Mouse (Mus musculus): Measurements from ENCODE around the gene Flnb. TPM values are rescaled to one million over a fixed set of nuclear protein-coding genes. Genes with fewer than 3 reads are reported as not detected.

The Flnb gene
- polyA plus RNA-seq, 1 experiment, result 6.5 TPM

DNA sequence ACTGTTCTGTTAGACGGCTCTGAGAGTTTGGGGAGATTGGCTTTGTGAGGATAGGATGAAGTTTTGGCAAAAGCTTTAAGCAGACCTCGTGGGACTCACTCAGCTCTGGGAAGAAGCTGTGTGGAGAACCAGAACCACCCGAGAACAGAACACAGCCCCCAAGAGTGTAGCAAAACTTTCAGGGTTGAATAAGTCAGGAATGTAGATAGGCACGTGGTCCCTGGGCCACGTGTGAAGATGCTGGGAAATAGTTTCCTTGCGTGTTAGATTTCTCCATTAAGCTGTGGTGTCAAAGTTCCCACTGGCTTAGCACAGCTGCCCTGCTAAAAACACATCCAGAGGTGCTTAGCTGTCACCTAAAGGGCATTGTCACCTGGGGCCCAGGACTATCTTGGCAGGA, 174.4 kb downstream of the Flnb start:
- TF ChIP-seq CTCF (IDR thresholded peaks at IDR 0.05; ENCODE audit: low read depth, low read length), result no peak
- TF ChIP-seq POLR2A (IDR thresholded peaks at IDR 0.05; ENCODE audit: borderline replicate concordance, low read depth, low read length), result no peak
- peaks cover 17% of the 10 kb centered on the region for H3K4me1 ChIP-seq (ENCODE audit: control insufficient read depth, insufficient read depth, low read length)
- no peak overlapping the region for H3K27ac ChIP-seq (ENCODE audit: insufficient read depth, low read depth, low read length)
- no peak overlapping the region for H3K4me3 ChIP-seq (ENCODE audit: insufficient read depth, low read length)

DNA sequence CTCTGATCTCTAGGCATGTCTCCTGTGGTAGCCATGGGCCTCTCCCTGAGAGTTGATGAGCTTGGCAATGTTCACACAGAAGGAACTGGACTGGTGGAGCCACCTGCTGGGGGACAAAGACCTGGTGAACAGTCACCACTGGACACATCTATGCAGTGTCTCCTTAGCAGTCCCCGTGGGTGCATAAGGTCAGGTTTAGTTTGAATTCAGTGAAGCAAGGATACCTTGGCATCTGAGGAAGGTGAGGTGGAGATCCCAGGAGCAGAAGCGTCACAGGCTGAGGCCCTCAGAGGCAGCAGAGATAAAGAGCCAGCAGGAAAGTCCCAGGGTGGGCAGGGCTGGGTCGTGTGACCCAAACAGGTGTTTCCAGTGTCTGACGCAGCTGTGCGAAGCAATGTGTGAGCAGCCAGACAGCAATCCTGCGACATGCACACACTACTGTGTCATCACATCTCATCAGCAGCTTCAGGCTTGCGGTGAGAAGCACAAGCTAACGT, 176.6 kb downstream of the Flnb start, which contains the start of gene Dnase1l3:
Gene Dnase1l3 (minus strand): TSS at position 303 of the 497 bp plus-strand sequence.
- TF ChIP-seq POLR2A (IDR thresholded peaks at IDR 0.05; ENCODE audit: borderline replicate concordance, low read depth, low read length) (no peak), CTCF (IDR thresholded peaks at IDR 0.05; ENCODE audit: low read depth, low read length) (no peak)
- H3K4me3 ChIP-seq (ENCODE audit: insufficient read depth, low read length), result no peak within 1 kb of the TSS
- no peak within 1 kb of the TSS for H3K27ac ChIP-seq (ENCODE audit: insufficient read depth, low read depth, low read length)
- peaks cover 17% of the 10 kb centered on the region for H3K4me1 ChIP-seq (ENCODE audit: control insufficient read depth, insufficient read depth, low read length)

DNA sequence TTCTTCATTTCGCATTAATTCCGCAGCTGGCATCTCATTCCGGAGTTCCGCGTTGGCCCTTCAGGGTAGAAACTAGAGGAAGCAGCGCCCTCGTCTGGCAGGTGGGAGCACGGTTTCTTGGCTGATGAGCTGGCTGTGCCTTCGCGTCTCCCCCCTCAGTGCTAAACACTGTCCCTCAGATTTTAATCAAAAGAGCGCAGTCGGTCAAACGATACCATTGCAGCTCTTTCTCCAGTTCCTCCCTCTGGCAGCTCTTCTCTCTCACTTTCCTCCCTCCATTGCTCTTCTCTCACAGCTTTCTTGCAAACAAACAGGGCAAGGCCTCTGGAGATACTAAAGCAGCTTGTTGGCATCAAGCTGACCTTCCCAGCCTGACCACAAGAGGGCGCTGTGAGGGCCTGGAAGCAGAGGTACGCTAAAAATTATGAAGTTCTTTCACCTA, 179.5 kb downstream of the Flnb start:
- Histone ChIP-seq H3K4me3 (ENCODE audit: insufficient read depth, low read length) (peak overlapping the region; percentile 37; the same call in 1 of the 2 replicates), H3K27ac (ENCODE audit: insufficient read depth, low read depth, low read length) (no peak overlapping the region), H3K4me1 (ENCODE audit: control insufficient read depth, insufficient read depth, low read length) (peaks cover 5% of the 10 kb centered on the region; the same call in 1 of the 2 replicates)
- TF ChIP-seq POLR2A (IDR thresholded peaks at IDR 0.05; ENCODE audit: borderline replicate concordance, low read depth, low read length) (no peak), CTCF (IDR thresholded peaks at IDR 0.05; ENCODE audit: low read depth, low read length) (peak; percentile 95)

DNA sequence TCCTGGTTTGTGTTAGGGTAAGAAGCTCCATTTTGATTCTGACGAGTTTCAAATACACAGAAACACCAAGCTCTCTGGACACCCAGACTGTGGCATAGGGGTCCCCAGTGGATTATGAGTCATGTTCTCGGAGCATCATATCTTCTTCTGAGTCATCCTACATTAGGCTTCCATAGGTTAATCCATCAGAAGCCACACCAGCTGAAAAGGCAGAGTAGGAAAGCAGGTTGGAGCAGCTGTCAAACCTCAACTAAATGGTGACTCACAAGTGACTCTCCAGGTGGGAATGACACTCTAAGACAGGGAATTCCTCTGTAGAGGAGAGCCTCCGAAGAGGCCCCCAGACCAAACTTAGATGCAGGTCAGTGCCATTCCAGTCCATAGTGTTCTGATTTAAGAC, 181.3 kb downstream of the Flnb start:
- Histone ChIP-seq H3K27ac (ENCODE audit: insufficient read depth, low read depth, low read length) (no peak overlapping the region), H3K4me1 (ENCODE audit: control insufficient read depth, insufficient read depth, low read length) (peaks cover 15% of the 10 kb centered on the region), H3K4me3 (ENCODE audit: insufficient read depth, low read length) (no peak overlapping the region)
- no peak for TF ChIP-seq POLR2A (IDR thresholded peaks at IDR 0.05; ENCODE audit: borderline replicate concordance, low read depth, low read length)
- TF ChIP-seq CTCF (IDR thresholded peaks at IDR 0.05; ENCODE audit: low read depth, low read length), result no peak

DNA sequence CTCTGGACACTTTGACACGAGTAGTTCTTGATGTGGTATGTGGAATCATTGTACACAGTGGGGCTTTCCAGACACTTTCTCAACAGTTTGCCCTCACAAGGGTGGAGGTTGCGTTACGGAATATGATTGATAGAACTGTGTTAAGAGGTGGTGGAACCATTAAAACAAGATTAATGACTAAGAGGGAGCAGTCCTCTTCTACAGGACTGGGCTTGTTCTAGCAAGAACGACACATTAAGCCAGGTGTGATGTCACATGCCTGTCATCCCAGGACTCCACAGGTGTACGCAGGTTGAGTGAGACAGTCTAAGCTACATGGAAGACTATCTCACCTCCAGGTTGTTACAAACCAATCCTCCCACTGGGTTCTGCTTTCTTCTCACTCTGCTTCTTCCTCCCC, 181.7 kb downstream of the Flnb start:
- Histone ChIP-seq H3K4me1 (ENCODE audit: control insufficient read depth, insufficient read depth, low read length) (peaks cover 19% of the 10 kb centered on the region), H3K27ac (ENCODE audit: insufficient read depth, low read depth, low read length) (no peak overlapping the region), H3K4me3 (ENCODE audit: insufficient read depth, low read length) (no peak overlapping the region)
- TF ChIP-seq POLR2A (IDR thresholded peaks at IDR 0.05; ENCODE audit: borderline replicate concordance, low read depth, low read length), result no peak
- no peak for TF ChIP-seq CTCF (IDR thresholded peaks at IDR 0.05; ENCODE audit: low read depth, low read length)

DNA sequence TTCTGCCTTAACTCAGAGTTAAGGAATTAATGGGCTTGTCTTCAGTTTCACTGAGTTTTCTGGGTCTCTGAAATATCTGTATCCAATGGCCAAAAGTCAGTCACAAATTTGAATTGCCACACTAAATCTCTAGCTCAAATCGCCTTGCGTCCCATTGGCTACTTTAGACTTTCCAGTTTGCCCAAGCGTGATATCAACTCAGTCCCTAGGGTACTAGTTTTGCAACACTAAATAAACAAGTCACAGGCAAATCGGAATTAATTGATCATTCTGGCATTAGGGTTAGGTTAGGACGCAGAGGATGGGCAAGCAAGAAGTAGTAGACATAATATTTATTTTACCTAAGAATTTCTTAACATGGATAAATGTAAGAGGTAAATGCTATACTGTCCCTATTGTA, 182.5 kb downstream of the Flnb start:
- H3K4me1 ChIP-seq (ENCODE audit: control insufficient read depth, insufficient read depth, low read length), result peaks cover 19% of the 10 kb centered on the region
- TF ChIP-seq CTCF (IDR thresholded peaks at IDR 0.05; ENCODE audit: low read depth, low read length) (no peak), POLR2A (IDR thresholded peaks at IDR 0.05; ENCODE audit: borderline replicate concordance, low read depth, low read length) (no peak)
- H3K4me3 ChIP-seq (ENCODE audit: insufficient read depth, low read length), result no peak overlapping the region
- no peak overlapping the region for H3K27ac ChIP-seq (ENCODE audit: insufficient read depth, low read depth, low read length)

Other genes starting within 250 kb of the Flnb start
- gene Gm3558, start 249.4 kb upstream of the Flnb start, polyA plus RNA-seq (2012; ENCODE audit: insufficient read depth, insufficient read length, missing spikeins), result not detected in 2 replicates
- not detected in 2 replicates for gene Gm10338, start 222.4 kb upstream of the Flnb start, polyA plus RNA-seq (2012; ENCODE audit: insufficient read depth, insufficient read length, missing spikeins)
- not detected in 2 replicates for gene Gm10128, start 174.0 kb upstream of the Flnb start, polyA plus RNA-seq (2012; ENCODE audit: insufficient read depth, insufficient read length, missing spikeins)
- gene Gm26661, start 26.4 kb upstream of the Flnb start, polyA plus RNA-seq (2012; ENCODE audit: insufficient read depth, insufficient read length, missing spikeins), result not detected in 2 replicates
- gene Gm45521, start 139.3 kb downstream of the Flnb start, polyA plus RNA-seq (2012; ENCODE audit: insufficient read depth, insufficient read length, missing spikeins), result not detected in 2 replicates
- 0.17 TPM in 1 of 2 replicates, not detected in the other for gene Dnase1l3, start 176.6 kb downstream of the Flnb start, polyA plus RNA-seq (2012; ENCODE audit: insufficient read depth, insufficient read length, missing spikeins)
- 0.54 TPM in 1 of 2 replicates, not detected in the other for gene Abhd6, start 184.9 kb downstream of the Flnb start, polyA plus RNA-seq (2012; ENCODE audit: insufficient read depth, insufficient read length, missing spikeins)

All from bone marrow macrophage, adult 2 months (primary cell).